Mouse (Mus musculus) CD4-positive helper T cell, adult 2 months (primary cell): ENCODE measurements around the gene Fkbp5.
A peak's percentile ranks its signal among the peaks of the same experiment; 100 is the strongest.

Experiments used
- DNase-seq: peaks from one replicate; pipeline ENCODE4 v3.0.0-alpha.2; 2012; ENCODE audit warnings: low read depth, missing footprints, low spot score

Gene Fkbp5

GRCm38 (mm10) chr17:28523355-28524008, 6.2 kb upstream of the Fkbp5 start:
- DNase-seq, result peak; percentile 67

GRCm38 (mm10) chr17:28522623-28523354, 5.5 kb upstream of the Fkbp5 start:
- DNase-seq, result peak; percentile 96

- DNase-seq, result no peak
Measured at GRCm38 (mm10) chr17:28521920-28522319, 4.6 kb upstream of the Fkbp5 start.

- no peak for DNase-seq
Measured at GRCm38 (mm10) chr17:28521071-28521726, 3.9 kb upstream of the Fkbp5 start.

DNA sequence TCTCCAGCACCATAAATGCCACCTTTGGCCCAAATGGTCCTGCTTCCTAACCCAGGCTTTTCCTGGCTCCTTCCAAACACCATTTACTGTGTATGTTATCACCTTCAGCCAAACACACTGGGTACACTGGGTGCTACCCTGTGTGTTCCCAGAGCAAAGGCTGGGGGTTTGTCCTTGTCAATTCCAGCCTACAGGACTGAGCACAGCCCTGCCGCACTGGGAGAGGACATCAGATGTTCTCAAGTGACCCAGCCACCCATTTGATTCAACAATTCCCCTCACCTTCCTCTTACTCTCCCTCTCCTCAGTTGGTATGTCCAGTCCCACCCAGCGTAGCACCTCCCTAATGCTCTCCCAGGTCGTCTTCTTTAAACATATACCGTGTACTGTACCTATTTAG, 3.2 kb upstream of the Fkbp5 start:
- no peak for DNase-seq

- DNase-seq, result peak; percentile 40
Measured at GRCm38 (mm10) chr17:28519827-28520226, 2.5 kb upstream of the Fkbp5 start.

DNA sequence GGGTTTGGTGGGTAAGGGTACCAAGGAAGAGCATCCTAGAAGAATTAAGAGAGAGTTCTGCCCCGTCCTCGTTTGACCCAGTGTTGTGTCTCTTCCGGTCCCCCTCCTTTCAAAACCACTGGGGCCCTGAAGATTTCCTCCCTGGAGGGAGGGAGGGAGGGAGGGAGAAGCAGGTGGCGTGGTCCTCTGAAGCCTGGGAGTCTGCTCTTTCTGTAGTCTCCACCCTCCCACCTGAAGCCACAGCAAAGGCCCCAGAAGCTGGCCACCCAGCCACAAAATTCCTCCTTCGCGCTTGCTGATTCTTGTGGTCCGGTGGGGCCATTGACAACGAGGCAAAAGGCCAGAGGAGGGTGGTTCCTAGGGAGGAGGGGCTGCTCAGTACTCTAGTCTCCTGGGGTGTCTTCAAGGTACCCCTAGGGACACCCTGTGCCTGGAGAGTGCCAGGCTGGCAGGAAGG, 1.3 kb upstream of the Fkbp5 start:
- peak; percentile 76 for DNase-seq

DNA sequence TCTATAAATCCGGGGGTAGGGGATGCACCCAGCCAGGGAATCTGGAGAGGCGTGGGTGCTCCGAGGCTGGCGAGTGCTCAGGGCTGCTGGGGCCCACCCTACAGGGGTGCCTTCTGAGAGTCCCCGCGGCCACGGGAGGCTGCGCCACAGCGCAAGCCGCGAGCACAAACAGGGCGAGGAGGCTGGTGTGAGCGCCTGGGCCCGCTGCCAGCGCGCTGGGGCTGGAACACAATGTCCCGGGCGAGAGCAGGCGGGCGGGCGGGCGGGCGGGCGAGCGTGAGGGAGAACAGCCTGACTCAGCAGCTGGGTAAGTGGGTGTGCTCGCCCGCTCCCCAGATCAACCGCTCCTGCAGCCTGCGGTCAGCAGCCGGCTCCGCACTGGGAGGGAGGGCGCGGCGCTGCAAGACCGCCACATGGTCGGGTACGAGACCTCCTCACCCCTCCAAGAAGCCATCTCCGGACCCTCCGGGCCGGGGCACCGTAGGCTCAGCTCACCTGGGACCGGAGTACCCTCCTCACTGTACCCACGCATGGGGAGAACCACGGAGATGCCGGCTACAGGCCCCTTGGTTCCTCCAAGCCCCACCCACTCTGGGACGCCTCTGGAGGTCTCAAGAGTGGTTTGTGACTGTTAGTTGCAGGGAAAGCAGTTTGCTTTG, 758 bp upstream of the Fkbp5 start:
- DNase-seq, result peak; percentile 82

DNA sequence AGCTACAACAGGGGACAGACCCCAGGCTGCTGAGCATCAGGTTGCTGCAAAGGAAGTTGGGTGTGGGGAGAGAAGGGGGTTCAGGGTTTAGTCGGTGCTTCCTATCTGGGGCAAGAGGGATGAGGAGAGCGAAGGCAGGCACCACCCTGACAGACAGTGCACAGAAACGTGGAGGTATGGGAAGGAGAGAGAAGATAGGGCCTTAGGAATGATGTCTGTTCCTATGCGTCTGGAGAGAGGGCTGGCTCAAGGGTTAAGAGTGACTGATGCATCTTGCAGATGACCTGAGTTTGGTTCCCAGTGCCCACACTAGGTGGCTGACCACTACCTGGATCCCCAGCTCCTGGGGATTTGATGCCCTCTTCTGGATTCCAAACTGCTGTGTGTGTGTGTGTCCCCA, 446 bp downstream of the Fkbp5 start:
- peak; percentile 38 for DNase-seq

DNA sequence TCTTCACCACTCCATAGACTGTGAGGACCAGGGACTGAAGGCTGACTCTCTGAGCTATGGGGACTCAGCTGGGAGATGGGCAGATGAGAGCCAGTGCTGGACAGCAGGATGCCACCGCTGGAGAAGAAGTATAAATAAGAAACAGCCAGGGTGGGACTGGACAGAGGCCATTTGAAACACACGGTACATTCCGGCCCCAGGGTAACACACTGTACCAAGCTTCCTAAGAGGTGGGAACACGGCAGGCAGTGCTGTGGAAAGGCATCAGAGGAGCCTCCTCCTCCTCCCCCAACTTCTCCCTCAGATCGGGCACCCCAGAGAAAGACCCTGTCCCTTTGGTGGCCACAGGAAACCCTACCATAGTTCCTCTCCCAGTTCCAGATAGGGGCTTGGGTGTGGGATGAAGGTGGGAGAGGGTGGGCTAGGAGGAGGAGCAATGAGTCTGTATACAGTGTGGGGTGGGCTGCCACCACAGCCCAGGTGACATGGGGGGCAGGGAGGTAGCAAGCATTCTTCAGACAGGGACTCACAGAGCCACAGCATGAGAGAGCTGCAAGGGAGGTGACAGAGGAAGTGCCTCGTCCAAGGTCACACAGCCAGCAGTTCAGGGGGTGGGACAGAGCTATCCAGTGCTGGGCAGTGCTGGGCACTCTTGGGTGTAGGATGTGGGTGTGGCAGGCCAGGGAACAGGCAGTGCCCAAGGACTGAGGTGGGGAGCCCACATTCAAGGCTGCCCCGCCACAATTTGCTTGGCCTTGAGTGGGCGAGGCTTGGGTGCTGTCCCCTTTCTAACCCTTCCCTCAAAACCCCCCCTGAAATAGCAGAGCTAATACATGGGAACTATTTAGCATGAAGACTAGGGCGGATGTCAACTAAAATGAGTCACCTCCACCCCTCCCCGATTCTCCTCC, 1.6 kb downstream of the Fkbp5 start:
- peak; percentile 65 for DNase-seq

DNA sequence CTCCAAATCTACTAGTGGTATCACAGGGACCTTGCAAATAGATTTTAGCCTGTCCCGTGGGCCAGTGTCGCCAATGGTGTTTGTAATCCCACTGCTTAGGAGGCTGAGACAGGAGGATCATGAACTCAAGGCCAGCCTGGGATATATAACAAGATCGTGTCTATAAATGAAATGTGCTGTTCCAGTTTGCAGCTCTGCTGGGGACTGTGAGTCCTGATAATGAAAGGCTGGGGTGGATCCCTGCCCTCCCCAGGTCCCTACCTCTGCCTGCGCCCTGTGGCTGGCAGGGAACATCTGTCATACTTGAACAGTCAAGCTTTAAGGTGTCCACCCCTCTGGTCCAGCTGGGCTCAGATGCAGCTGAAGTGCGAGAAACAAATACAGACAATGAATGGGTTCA, 2.8 kb downstream of the Fkbp5 start:
- no peak for DNase-seq

GRCm38 (mm10) chr17:28513844-28514243, 3.5 kb downstream of the Fkbp5 start:
- DNase-seq, result no peak

DNA sequence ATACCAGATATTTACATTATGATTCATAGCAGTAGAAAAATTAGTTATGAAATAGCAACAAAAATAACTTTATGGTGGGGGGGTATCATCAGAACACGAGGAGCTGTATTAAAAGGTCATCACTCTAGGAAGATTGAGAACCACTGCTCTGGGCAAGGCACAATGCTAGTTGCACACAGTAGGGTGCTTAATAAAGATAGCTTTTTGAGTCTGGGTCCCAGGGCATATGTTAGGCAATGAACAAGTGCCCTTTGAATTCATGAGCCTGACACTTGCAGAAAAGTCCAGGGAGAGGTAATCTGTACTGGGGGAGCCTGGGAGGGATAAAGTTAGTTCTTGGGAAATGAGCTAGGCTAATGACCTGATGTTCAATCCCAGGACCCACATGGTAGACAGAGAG, 4.0 kb downstream of the Fkbp5 start:
- no peak for DNase-seq

DNA sequence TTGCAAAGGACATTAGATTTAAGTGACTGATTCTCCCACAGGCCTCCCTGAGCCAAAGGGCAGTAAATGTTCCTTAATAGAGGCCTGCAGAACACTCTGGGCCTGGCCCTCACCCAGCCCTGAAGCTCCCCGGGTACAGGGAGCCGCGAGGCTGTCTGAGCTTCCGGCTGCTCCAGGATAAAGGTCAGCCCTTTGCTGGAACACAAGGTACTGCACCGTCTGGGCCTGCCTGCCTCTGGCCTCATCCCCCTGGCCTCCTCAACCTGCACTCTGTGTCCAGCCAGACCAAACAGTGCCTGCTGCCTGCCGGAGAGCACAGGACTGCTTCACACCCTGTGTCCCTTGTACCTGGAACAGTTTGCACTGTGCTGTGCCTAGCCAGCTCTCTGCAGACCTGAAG, 4.6 kb downstream of the Fkbp5 start:
- no peak for DNase-seq

DNA sequence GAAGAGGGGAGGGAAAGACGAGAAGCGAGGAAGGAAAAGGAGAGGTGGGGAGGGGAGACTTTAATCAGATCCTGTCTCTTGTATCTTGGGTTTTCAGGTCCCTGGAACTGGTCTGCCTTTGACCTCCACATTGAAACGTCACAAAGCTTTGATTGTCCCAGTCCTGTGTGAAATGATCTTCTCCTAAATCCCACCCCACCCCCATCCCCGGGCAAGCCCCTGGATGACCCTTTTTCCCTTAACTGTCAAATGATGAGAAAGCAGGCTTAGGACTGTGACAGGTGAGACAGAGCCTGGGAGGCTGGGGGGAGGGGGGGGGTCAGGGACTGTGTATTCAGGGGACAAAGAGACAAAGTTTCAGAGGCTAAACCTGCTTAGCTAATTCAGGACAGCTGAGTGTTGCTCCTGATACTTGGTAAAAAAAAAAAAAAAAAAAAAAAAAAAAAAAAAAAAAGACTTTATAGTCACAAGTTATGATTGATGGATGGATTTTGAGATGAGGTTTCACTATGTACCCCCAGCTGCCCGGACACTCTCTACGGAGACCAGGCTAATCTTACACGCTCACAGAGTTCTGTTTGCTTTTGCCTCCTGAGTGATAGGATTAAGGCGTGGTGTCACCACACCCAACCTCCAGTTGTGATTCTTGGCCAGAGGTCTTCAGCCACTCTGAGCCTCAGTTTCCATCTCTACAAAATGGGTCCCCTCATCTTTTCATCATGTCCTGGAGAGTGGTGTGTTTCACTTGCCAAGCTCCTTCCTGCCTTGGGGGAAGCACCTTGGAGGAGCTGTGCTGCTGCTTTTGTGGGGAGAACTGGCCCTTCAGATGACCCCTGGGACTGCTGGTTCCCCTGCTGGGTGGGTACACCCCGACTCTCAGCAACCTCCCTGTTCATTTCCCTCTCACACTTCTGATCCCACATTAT, 5.4 kb downstream of the Fkbp5 start:
- DNase-seq, result peak; percentile 38

- peak; percentile 26 for DNase-seq
Measured at GRCm38 (mm10) chr17:28510445-28511342, 6.6 kb downstream of the Fkbp5 start.

DNA sequence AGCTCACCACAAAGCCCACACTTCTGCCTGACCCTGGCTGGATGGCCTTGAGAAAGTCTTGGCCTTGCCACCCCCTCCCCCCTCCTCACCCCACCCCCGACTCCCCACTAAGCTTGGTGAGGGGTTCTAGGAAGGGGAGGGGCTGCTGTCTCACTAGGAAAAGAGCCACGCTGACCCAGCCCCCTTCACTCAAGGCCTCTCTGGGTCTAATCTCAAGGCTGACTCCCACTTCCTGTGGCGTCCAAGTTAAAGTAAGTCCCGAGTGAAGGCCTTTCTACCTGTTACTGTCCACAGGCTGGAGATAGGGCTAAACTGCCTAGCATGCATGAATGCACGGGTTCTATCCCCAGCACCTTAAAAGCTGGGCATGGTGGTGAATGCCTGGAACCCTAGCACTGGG, 9.8 kb downstream of the Fkbp5 start:
- DNase-seq, result no peak

DNA sequence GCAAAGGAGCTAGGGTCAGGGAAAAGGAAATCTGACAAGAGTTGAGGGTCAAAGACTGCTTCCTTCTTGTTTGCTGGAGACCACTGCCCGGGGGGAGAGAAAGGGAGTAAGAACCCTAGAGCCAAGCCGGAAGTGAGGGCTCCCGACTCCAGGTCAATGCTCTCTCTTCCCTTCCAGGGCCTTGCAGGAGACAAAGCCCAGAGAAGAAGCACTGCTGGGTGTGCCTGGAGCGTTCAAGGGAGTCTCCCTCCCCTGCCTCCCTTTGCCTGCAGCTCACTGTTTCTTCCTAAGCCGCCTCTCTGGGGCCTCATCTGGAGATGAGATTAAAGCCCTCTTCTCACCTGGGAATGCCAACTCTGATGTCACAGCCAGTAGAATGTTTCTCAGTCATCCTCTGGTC, 10.4 kb downstream of the Fkbp5 start:
- DNase-seq, result no peak

DNA sequence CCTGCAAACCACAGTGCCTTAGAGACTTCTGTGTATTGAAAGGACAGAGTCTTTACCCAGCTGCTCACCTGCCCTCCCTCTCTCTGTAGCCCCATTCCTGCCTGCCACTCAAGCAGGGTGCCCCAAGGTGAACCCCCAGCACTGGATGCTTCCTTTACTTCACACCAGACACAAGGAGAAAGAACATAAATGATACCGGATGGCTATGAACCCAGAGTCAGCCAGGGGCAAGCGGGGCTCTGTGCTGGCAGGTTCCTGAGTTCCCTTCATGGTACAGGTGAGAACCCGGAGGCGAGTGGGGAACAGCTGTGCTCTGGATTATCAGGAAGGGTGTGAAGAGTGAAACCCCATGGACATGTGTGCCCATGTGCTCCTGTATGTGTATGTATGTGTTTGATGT, 11.7 kb downstream of the Fkbp5 start:
- DNase-seq, result no peak
